Mouse (Mus musculus) embryonic facial prominence, embryonic 10.5 days (tissue): ENCODE measurements around the gene Nsun5. TPM values are rescaled to one million over a fixed set of nuclear protein-coding genes. Genes with fewer than 3 reads are reported as not detected.
"Not testable (repeated sequence)": the region's sequence is repeated elsewhere in the genome, so short reads cannot be mapped to it uniquely, and the experiment has no call there.

Source experiments
- DNase-seq: peaks from one replicate; pipeline ENCODE4 v3.0.0-alpha.2; 2017; ENCODE audit warnings: low spot score
- H3K27ac ChIP-seq: fragments of 300-500 bp; sonication (generic); replicated peaks from 2 replicates; pipeline ENCODE4 v1.5.1; 2016; ENCODE audit warnings: mild to moderate bottlenecking
- H3K27me3 ChIP-seq: fragments of 300-500 bp; sonication (generic); replicated peaks from 2 replicates; pipeline ENCODE4 v1.6.1; 2016; ENCODE audit warnings: low read depth, mild to moderate bottlenecking; ENCODE audit not compliant: poor library complexity, severe bottlenecking
- H3K36me3 ChIP-seq: fragments of 300-500 bp; sonication (generic); replicated peaks from 2 replicates; pipeline ENCODE4 v1.6.1; 2016; ENCODE audit warnings: mild to moderate bottlenecking, moderate library complexity
- H3K4me1 ChIP-seq: fragments of 300-500 bp; sonication (generic); 2 replicates; pipeline ENCODE4 v1.6.1; 2016
- H3K4me3 ChIP-seq: fragments of 300-500 bp; sonication (generic); 2 replicates; pipeline ENCODE4 v1.5.1; 2016; ENCODE audit warnings: mild to moderate bottlenecking, moderate library complexity
- H3K9me3 ChIP-seq: fragments of 300-500 bp; sonication (generic); 2 replicates; pipeline ENCODE4 v1.6.1; 2016; ENCODE audit warnings: mild to moderate bottlenecking
- WGBS: fragments of 180-500 bp; shearing (Covaris S2); methylation state at CpG from one replicate; pipeline ENCODE4 v1.1.7; 2016; 5-methylcytosine and 5-hydroxymethylcytosine counted together
- polyA plus RNA-seq: library from polyadenylated mRNA; unstranded; fragments of >200 nt; fragmentation: Nextera tagmentation; extraction: Ambion mirVana; gene quantifications from 2 replicates; pipeline ENCODE4 v1.2.1, GENCODE M21; 2016

The Nsun5 gene
- polyA plus RNA-seq, 1 experiment from 2014 or later: 48.0 TPM

DNA sequence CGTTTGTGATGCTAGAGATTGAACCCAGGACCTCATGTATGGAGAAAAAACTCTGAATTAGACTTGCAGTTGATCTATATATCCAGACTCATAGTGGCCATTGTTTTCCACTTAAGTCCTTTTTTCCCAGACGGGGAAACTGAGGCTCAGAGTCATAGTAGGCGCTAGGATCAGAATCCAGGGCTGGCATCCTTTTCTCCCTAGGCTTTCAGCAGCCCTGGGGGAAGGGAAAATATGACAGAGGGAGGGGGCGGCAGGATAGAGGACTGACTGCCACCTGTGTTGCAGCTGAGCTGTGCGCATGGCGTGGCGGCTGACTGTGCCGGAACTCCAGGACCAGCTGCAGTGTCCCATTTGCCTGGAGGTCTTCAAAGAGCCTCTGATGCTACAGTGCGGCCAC, 16.8 kb upstream of the Nsun5 start, which contains the start of gene Trim50:
Trim50 (plus strand) TSS at position 301 of the 400 bp plus-strand sequence.
- H3K27ac ChIP-seq: no peak within 1 kb of the TSS
- WGBS: 57% methylated on average over 9 of the region's 9 CpGs
- H3K9me3 ChIP-seq: peaks cover 15% of the 10 kb centered on the region
- H3K36me3 ChIP-seq: no peaks in the 10 kb centered on the region
- H3K4me3 ChIP-seq: peak within 1 kb of the TSS; percentile 5; the same call in 1 of the 2 replicates
- peaks cover 27% of the 10 kb centered on the region for H3K27me3 ChIP-seq
- 0 out of 2 replicates have a peak, but pooled peaks cover 4% of the 10 kb centered on the region for H3K4me1 ChIP-seq
- no peak for DNase-seq

- peak overlapping the region; percentile 5; the same call in 1 of the 2 replicates for H3K4me3 ChIP-seq
Measured at GRCm38 (mm10) chr5:135353564-135353963, 16.2 kb upstream of the Nsun5 start.

GRCm38 (mm10) chr5:135356090-135356489, 13.7 kb upstream of the Nsun5 start:
- H3K4me3 ChIP-seq: no peak overlapping the region
- peaks cover 27% of the 10 kb centered on the region for H3K27me3 ChIP-seq
- DNase-seq: no peak
- no peaks in the 10 kb centered on the region for H3K36me3 ChIP-seq
- peaks cover 3% of the 10 kb centered on the region for H3K9me3 ChIP-seq
- 0 out of 2 replicates have a peak, but pooled peaks cover 4% of the 10 kb centered on the region for H3K4me1 ChIP-seq
- 66% methylated on average over 1 of the region's 1 CpGs for WGBS
- no peak overlapping the region for H3K27ac ChIP-seq

More at GRCm38 (mm10) chr5:135353564-135353963, 16.2 kb upstream of the Nsun5 start:
- Histone ChIP-seq H3K27me3 (peaks cover 27% of the 10 kb centered on the region), H3K4me1 (0 out of 2 replicates have a peak, but pooled peaks cover 4% of the 10 kb centered on the region), H3K27ac (no peak overlapping the region), H3K36me3 (no peaks in the 10 kb centered on the region), H3K9me3 (peaks cover 15% of the 10 kb centered on the region)
- WGBS: 17% methylated on average over 20 of the region's 20 CpGs
- DNase-seq: peak; percentile 48

DNA sequence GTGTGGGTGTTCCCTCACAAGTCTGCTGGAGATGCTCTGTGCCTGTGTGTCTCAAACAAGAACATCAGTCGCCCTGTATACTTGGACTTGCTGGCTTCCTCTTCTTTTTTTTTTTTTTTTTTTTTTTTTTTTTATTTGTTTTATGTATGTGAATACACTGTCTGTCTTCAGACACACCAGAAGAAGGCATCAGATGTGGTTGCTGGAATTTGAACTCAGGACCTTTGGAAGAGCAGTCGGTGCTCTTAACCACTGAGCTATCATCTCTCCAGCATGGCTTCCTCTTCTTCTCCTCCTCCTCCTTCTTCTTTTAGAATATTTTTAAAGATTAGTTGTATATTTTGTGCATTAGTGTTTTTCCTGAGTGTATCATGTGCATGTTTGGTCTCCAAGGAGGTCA, 12.2 kb upstream of the Nsun5 start:
- Histone ChIP-seq H3K36me3 (no peaks in the 10 kb centered on the region), H3K4me1 (0 out of 2 replicates have a peak, but pooled peaks cover 4% of the 10 kb centered on the region), H3K4me3 (no peak overlapping the region), H3K27me3 (peaks cover 20% of the 10 kb centered on the region), H3K9me3 (peaks cover 3% of the 10 kb centered on the region), H3K27ac (no peak overlapping the region)
- 88% methylated on average over 2 of the region's 2 CpGs for WGBS
- DNase-seq: no peak

- Histone ChIP-seq H3K27ac (no peak overlapping the region), H3K27me3 (peaks cover 5% of the 10 kb centered on the region; the same call in 1 of the 2 replicates), H3K36me3 (no peaks in the 10 kb centered on the region), H3K4me3 (no peak overlapping the region), H3K9me3 (peaks cover 3% of the 10 kb centered on the region), H3K4me1 (0 out of 2 replicates have a peak, but pooled peaks cover 3% of the 10 kb centered on the region)
- WGBS: 88% methylated on average over 2 of the region's 2 CpGs
- DNase-seq: no peak
Measured at GRCm38 (mm10) chr5:135359772-135360171, 10.0 kb upstream of the Nsun5 start.

DNA sequence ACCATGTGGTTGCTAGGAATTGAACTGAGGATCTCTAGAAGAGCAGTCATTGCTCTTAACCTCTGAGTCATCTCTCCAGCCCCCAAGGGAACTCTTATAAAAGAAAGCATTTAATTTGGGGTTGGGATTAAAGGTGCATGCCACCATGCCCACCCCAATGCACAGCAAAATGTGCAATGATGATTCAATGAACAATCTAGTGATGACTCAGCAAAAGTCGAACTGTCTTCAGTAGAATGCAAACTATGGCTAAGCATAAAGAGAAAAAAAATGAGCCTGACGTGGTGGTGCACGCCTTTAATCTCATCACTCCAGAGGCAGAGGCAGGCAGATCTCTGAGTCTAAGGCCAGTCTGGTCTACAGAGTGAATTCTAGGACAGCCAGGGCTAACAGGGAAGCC, 7.2 kb upstream of the Nsun5 start:
- Histone ChIP-seq H3K9me3 (peaks cover 1% of the 10 kb centered on the region), H3K4me3 (no peak overlapping the region), H3K27ac (no peak overlapping the region), H3K27me3 (peaks cover 5% of the 10 kb centered on the region; the same call in 1 of the 2 replicates), H3K4me1 (0 out of 2 replicates have a peak, but pooled peaks cover 3% of the 10 kb centered on the region), H3K36me3 (no peaks in the 10 kb centered on the region)
- DNase-seq: no peak
- WGBS: 91% methylated on average over 3 of the region's 3 CpGs

DNA sequence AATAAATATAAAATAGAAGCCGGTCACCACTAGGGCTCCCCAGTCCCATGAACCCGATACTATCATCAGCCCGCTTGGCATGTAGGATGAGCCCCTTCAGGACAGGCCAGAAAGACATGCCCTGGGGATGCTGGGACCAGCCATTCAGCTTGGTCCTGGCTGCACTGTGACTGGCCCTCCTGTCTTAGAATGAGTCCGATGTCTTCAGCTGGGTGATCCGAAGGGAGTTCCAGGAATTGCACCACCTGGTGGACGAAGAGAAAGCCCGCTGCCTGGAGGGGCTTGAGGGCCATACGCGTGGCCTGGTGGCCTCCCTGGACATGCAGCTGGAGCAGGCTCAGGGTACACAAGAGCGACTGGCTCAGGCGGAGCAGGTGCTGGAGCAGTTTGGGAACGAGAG, 6.2 kb upstream of the Nsun5 start:
- Histone ChIP-seq H3K4me1 (0 out of 2 replicates have a peak, but pooled peaks cover 3% of the 10 kb centered on the region), H3K27ac (no peak overlapping the region), H3K36me3 (no peaks in the 10 kb centered on the region), H3K27me3 (peaks cover 5% of the 10 kb centered on the region; the same call in 1 of the 2 replicates), H3K9me3 (no peaks in the 10 kb centered on the region), H3K4me3 (no peak overlapping the region)
- 29% methylated on average over 12 of the region's 12 CpGs for WGBS
- peak; percentile 70 for DNase-seq

GRCm38 (mm10) chr5:135367841-135368240, 1.9 kb upstream of the Nsun5 start:
- H3K27ac ChIP-seq: no peak overlapping the region
- no peak overlapping the region for H3K4me3 ChIP-seq
- H3K9me3 ChIP-seq: no peaks in the 10 kb centered on the region
- H3K36me3 ChIP-seq: peaks cover 18% of the 10 kb centered on the region
- WGBS: 59% methylated on average over 6 of the region's 6 CpGs
- peaks cover 5% of the 10 kb centered on the region; the same call in 1 of the 2 replicates for H3K27me3 ChIP-seq
- peaks cover 20% of the 10 kb centered on the region for H3K4me1 ChIP-seq
- DNase-seq: no peak

- Histone ChIP-seq H3K4me3 (no peak overlapping the region), H3K4me1 (peaks cover 20% of the 10 kb centered on the region), H3K27ac (no peak overlapping the region), H3K36me3 (peaks cover 22% of the 10 kb centered on the region), H3K27me3 (peaks cover 5% of the 10 kb centered on the region; the same call in 1 of the 2 replicates), H3K9me3 (no peaks in the 10 kb centered on the region)
- no peak for DNase-seq
- 83% methylated on average over 6 of the region's 6 CpGs for WGBS
Measured at GRCm38 (mm10) chr5:135368312-135368711, 1.4 kb upstream of the Nsun5 start.

- not testable (repeated sequence) for DNase-seq, H3K27me3 ChIP-seq, H3K9me3 ChIP-seq
- Histone ChIP-seq H3K4me1 (peaks cover 17% of the 10 kb centered on the region), H3K27ac (peak overlapping the region; percentile 85), H3K36me3 (peaks cover 31% of the 10 kb centered on the region), H3K4me3 (peak overlapping the region; percentile 99)
- 54% methylated on average over 9 of the region's 9 CpGs for WGBS
Measured at GRCm38 (mm10) chr5:135369196-135369595, 557 bp upstream of the Nsun5 start.

GRCm38 (mm10) chr5:135371195-135371594, 1.4 kb downstream of the Nsun5 start:
- Histone ChIP-seq H3K4me1 (peaks cover 17% of the 10 kb centered on the region), H3K9me3 (no peaks in the 10 kb centered on the region), H3K27me3 (no peaks in the 10 kb centered on the region), H3K36me3 (peaks cover 51% of the 10 kb centered on the region), H3K4me3 (peak overlapping the region; percentile 99), H3K27ac (no peak overlapping the region)
- whole genome bisulfite sequencing: 94% methylated on average over 13 of the region's 13 CpGs
- no peak for DNase-seq

GRCm38 (mm10) chr5:135373601-135374000, 3.8 kb downstream of the Nsun5 start:
- 95% methylated on average over 5 of the region's 5 CpGs for WGBS
- Histone ChIP-seq H3K4me1 (peaks cover 17% of the 10 kb centered on the region), H3K27ac (no peak overlapping the region), H3K27me3 (no peaks in the 10 kb centered on the region), H3K9me3 (no peaks in the 10 kb centered on the region), H3K36me3 (peaks cover 75% of the 10 kb centered on the region), H3K4me3 (no peak overlapping the region)
- no peak for DNase-seq

GRCm38 (mm10) chr5:135375167-135375566, 5.4 kb downstream of the Nsun5 start:
- WGBS: 92% methylated on average over 8 of the region's 8 CpGs
- H3K9me3 ChIP-seq: no peaks in the 10 kb centered on the region
- H3K27me3 ChIP-seq: no peaks in the 10 kb centered on the region
- no peak for DNase-seq
- H3K4me1 ChIP-seq: peaks cover 11% of the 10 kb centered on the region
- H3K36me3 ChIP-seq: peaks cover 91% of the 10 kb centered on the region
- no peak overlapping the region for H3K27ac ChIP-seq
- H3K4me3 ChIP-seq: no peak overlapping the region
